Mouse (Mus musculus) thymus, adult 18-20 months (tissue): Measurements from ENCODE around the gene Cntn2.

ENCODE experiments used
- DNase-seq, 2 experiments: peaks; one replicate each; pipeline ENCODE4 v3.0.0; 2022; ENCODE audit warnings: mixed read lengths in 2 of 2

The Cntn2 gene

DNA sequence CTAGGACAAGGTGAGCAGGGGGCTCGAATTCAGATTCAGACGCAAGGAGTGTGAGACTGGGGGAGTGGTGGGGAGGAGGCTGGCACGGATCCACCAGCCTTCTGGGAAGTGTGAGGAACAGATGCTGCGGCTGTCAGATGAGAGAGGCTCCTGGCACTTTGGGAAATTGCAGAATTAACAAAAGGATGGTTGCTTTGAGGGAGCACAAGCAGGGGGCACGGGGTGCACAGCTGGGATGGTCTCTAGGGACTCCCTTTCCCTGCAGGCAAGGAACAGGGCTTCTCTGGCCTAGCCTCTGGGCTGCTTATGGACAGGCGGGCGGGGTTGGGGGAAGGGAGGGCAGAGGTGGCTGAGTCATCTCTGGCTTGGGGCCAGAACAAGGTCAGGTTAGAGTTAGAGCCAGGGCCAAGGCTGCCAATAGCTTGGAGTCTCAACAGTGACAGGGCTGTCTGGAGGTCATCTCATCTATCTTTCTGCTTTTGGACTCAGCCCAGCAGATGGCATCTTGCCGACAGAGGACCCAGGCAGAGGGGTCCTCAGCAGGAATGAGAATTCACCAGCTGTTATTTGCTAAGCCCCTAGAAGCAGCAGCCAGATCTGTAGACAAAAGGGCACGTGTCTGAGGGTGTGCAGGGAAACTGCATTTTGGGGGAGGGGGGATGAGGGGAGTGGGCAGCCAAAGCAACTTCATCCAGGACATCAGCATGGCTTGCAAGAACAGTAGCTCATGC is 15.0 kb upstream of the Cntn2 start:
- no peak for DNase-seq

DNA sequence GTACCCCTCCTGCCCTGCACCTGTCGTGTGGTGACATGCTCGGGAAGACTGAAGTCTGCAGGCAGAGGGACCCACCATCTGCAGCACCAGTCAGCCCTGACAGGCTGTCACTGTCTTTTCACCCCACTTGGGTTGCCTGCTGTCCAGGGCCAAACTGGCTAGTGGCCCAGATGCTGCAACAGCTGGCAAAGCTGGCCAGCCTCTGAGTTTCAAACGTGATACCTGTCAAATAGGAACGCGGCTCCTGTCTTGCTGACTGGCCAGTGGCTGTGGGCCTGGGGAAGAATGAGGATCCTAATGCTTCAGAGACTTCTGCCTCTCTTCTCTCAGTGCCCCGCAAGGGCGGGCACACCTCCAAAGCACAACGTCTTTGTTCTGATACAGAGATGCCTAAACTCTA is 733 bp upstream of the Cntn2 start:
- no peak for DNase-seq

DNA sequence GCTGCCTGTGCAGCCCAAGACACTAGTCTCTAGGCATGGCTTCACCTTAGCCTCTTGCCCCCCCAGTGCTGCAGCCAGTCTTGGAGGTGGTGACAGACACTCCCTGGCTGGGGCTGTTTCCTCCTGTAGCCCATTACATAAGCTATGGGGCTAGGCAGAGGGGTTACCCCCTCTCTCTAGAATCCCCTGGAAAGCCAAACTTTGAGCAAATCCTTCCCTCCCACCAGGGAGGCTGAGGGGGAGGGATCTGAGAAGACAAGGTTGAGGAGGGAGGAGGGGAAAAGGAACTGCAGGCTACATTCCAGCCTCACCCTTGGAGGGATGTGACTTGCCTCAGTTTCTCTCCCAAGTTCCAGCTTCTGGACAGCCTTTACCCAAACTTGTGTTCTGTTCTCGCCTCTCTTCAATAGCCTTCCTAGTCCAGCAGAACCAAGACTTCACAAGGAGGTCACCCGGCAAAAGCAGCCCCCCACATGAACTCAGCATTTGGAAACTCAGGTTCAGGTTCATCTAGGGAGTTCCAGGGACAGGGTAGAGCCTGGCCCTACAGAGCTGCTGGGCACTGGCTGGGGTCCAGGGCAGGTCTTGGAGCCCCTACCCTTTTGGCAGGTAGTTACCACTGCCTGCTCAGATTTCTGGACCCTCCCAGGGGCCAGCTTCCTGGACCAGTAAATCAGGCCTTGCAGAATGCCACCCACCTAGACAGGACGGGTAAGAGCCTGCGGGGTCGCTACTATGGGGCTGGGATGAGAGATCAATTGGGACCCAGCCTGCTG is 1.0 kb downstream of the Cntn2 start:
- no peak for DNase-seq

DNA sequence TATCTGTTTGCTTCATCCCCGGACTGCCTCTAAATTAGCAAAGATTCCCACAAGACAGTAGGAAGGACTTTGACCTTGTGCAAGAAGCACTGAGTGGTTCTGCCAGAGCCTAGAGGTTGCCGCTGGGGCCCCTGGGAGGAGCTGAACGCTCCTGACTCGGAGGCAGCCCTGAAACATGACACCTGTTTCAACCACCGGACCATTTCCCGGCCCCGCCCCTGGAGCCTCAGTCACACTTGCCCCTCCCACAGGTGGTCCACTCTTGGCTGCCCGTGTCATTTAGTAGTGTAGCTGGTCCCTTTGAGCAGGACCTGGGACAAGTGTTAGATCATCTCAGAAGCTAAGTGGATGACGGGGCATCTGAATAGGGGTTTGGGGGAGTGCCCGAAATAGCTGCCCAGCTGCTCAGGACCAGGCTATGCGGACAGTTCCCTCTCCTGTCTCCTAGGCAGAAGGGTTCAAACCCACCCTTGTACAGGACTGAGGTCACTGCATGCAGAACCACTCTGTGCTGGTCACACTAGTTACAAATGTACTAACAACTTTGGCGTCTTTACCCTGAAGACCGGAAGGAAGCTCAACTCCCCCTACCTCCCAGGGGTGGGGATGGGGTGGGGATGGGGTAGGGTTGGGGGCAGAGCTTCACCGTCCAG is 1.8 kb downstream of the Cntn2 start:
- no peak for DNase-seq

DNA sequence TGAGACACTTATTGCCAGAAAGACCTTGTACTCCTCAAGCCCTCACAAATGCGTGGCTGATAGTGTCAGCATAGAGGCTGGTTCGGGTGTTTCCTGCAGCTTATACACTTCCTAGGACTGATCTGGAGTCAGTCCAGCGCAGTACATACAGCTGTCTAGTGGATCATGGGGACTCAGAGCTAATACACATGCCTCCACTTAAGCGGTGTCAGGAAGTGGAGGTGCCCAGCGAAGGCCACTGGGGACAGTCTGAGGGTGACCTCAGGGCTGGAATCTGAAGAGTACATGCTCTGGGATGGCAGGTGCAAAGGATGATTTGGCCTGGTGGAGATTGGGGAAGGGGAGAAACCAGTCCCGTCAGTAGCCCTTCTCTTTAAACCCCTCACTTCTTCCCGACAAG is 2.4 kb downstream of the Cntn2 start:
- DNase-seq = no peak

DNA sequence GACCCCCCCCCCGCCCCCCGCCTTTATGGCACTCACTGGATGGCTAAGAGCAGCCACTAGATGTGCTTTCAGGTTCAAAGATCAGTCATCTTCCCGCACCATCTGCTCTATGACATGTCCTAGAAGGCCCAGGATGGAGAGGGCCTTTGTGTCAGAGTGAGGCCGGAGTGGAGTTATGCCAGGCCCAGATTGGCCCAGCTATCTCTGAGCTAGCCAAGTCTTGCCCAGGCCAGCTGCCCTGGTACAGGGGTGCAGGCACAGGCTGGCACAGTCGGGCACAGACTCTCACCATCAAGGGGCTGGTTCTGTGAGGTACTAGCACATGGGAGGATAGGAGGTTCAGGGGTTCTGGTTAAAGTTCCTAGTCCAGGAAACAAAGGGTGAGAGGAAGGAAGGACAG is 5.3 kb downstream of the Cntn2 start:
- no peak for DNase-seq

DNA sequence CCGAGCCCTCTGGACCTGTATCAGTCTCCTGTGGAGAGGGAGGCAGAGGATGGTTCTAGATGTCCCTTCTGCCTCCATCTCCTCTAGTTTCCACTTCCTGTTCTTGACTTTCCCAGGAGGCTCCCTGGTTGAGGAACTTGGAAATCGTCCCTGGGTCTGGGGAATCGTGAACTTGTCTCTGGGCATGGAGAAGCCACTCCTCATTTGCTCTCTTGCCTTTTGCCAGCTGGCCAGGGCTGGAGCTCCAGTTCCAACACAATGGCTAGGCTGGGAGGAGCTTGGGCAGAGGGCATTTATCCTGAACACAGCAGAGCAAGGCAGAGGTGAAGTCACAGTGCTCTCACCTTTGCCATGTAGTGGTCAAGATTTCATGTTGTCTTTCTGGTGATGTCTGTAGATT is 6.6 kb downstream of the Cntn2 start:
- DNase-seq = no peak

DNA sequence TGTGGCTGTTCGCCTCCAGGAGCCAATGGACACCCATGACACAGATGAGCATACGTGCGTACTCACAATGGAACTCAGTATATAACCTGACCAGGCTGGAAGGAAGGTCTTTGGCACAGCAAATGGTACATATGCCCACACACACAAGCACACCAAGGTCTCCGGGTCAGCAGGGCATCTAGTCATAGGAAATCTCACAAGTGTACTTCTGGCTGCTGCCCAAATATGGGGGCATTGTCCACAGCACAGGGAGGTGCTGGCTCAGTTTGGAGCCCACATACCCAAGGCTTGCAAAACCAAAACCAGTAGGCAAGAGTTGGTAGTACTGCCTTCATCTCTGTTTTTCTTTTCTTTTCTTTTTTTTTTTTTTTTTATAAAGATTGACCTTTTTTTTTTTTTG is 7.5 kb downstream of the Cntn2 start:
- DNase-seq = no peak

DNA sequence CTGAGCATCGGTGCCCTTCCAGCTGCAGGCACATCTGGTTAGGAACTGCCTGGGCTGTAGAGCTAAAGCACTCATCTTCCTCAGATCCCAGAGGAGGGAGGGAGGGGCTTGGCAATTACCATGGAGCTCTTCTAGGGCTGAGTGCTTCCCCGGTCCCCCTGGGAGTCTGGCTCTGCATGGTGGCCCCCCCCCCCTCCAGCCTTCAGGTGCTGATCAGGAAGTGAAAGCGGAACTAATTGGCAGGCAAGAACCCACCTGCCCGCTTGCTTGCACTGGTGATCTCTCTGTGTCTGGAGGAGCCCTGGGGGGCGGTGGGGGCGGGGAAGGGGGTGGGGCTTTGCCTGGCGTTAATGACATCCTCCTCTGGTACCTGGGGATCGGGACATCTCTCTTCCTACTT is 9.2 kb downstream of the Cntn2 start:
- no peak for DNase-seq

DNA sequence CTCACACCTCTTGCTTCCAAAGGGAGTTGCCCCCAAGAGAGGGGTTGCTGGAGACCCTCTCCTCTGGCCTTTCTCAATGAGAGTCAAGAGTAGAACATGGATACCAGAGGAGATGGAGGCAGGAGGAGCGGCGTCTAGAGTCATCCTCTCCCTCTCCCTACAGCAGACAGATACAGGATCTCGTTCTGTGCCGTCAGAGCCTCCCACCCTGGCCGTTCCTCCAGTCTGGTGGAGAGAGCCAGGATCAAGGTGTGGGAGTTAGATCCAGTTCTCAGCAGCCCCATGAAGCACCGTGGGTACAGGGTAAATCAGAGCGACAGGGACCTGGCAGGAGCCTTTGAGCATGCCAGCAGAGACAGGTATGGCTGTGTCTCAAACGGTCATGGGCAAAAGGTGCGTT is 10.5 kb downstream of the Cntn2 start:
- no peak for DNase-seq

DNA sequence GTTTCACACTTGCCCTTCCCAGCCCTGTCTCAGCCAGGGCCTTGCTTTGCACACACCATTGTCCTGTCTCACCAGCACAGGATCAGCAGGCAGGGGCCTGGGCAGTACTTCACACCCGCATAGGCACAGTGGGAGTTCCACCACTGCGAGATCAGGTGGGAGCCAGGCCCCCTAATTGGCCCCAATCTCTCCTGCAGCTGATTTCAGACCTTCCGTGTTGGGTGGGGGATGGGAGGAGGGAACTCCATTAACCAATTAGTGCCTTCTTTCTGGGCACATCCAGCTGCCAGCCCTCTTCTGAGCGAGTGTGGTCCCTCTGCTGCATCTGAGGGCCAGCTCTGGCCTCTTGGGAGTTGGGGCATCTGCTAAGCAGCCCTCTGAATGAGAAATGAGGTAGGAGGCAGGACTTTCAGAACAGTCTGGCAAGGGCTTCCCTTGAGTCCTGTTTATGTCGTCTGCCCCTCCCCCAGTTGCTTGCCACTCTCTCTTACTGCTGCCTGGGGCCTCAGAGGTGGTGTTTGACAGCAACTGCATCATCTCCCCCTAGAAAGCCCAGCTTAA is 12.3 kb downstream of the Cntn2 start:
- no peak for DNase-seq

DNA sequence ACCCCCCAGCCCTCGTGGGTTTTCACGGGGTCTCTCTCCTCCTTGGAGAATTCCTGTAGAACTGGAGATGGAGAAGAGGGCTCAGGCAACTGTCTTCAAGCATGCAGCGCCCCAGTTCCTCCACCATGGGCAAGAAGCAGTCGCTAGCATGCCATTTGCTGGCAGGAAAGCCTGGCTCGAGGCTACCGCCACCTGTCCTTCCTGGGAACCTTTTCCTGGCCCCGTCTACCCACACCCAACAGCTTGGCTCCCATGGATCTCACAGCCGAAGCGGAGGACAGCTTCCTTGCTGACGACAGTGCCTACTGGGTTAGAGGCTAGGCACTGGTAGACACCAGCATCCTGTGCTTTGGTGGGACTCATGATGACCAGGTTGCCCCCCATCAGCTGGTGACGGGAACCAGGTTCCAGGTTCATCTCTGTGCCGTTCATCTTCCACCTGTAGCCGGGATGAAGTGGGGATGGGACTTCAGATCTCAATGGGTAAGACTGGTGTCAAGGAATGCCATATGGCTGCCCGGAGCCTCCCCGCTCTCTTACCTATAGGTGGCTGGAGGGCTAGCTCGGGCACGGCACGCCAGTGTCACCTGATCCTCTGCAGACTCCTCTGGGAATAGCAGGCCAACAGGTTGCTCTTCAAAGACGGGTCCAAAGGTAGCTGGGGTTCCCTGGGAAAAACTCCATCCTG is 14.3 kb downstream of the Cntn2 start:
- no peak for DNase-seq

DNA sequence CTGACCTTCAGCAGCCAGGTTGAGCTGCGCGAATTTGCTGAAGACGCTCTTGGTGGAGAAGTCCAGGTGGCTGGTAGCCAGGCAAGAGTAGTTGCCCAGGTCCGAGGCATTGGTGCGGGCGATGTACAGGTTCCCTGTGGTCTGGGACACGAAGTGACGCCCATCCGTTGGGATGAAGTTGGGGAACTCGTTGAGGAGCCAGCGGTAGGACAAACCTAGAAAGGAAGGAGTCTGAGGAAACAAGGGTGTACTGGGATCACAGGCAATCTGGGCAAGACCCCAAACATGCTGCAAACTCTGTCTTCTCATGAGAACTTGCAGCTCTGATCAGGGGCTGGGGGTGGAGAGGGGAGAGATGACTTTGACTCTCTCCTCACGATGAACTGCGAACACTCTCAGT is 15.0 kb downstream of the Cntn2 start:
- no peak for DNase-seq

DNA sequence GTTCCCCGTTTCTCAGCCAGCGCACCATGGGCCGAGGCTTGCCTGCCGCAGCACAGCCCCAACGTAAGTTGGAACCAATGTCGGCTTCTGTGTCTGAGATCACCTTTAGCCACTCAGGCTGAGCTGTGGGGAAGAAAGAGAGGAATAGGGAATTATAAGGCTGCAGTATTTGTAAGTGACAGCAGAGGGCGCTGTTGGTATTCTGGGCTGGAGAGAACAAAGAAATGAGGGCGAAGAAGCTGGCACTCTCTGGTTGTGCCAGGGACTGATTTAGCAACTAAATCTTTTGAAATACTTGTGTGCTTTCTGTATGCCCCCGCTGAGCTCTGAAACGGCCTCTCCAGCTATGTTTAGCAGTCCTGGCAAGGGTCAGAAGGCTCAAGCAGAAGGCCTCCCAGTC is 17.2 kb downstream of the Cntn2 start:
- DNase-seq = no peak

DNA sequence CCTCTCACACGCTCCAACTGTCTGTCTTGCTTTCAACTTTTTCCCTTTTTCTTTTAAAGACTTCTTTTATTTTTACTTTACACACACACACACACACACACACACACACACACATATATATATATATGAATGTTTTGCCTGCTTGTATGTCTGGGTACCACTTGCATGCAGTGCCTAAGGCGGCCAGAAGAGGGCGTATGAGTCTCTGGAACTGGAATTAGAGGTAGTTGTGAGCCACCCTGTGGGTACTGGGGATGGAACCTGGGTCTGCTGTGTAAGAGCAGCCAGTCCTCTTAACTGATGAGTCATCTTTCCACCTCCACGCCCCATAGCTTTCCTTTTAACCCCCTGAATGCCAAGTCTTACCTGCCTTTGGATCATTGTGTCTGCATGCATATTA is 19.1 kb downstream of the Cntn2 start:
- no peak for DNase-seq

DNA sequence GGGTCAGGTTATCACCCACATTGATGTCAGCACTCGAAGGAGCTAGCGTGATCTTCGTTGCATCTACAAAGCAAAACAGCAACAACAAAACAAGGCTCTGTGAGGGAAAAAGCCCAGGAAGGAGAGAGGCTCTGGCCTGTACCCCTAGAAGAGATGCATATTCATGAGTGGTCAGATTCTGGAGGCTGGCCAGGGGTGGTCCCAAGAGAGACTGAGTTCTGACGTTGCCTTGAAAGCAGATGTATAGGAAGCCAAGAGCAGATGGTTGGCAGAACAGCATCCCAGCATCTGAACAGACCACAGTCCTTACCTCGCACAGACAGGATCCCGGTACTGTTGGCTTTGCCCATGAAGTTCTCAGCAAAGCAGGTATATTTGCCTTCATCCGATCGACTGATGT is 20.0 kb downstream of the Cntn2 start:
- DNase-seq = no peak

DNA sequence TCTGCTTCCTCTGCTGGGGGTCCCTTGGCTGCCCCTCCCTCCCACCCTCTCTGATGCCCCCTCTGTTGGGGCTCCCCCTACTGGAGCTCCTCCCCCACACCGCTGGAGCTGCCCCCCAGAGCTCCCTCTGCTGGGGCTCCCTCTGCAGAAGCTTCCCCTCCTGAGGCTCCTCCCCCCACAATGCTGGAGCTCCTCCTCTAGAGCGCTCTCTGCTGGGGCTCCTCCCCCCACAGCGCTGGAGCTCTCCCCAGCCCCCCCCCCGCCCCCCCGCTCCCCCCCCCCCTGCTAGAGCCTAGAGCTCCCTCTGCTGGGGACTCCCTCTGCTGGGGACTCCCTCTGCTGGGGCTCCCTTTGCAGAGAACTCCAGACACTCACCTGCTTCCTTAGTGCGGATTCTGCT is 22.3 kb downstream of the Cntn2 start:
- peak; percentile 24 to 29 for DNase-seq

DNA sequence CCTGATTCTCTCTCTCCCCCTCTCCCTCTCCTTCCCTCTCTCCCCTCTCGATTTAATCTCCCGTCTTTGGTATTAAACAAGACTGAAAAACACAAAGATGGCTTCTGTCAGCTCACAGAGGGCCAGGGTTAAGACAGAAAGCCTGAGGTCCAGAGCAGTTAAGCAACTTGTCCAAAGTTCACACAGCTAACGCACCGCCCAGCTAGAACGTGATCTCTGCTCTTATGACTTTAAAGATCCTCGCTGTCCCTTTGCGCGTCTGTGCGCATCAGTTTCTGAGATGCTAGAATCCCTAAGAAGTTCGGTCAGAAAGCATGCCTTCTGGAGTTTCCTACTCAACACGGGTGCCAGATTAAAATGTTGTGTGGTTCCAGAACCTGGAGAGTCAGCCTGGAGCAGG is 23.3 kb downstream of the Cntn2 start:
- no peak for DNase-seq

DNA sequence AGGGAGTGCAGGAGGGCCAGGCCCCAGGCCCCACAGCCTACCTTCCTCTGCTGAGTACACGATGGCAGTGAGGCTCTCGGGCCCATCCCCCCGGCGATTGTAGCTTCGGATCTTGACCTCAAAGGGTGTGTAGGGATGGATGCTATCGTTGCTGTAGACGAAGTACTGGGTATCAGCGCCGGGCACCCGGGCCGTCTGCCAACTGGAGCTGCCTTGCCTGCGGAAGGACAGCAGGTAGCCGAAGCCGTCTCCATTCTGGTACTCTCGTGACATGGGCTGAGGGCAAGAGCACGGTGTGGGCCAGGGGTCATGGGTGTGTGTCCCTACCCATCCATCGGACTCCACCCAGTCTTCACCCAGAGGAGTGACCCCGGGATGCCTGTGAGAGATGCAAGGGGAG is 24.4 kb downstream of the Cntn2 start:
- no peak for DNase-seq

DNA sequence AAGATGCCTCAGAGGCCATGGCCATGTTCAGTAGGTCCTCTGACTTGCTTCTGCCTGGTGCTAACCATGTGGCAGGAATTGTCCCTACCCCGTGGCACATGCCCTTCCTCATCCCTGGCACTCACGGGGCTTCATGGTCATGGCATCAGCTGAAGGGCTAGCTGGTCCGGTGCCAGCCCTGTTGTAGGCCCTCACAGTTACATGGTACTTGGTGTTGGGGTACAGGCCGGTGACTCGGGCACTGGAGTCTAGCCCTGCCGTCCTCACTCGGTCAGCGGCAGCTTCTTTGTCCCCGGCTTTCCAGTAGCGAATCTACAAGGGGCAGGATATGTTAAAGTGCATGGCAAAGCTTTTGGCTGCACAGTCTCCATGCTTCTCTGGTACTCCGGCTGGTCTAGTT is 26.3 kb downstream of the Cntn2 start:
- DNase-seq = no peak

DNA sequence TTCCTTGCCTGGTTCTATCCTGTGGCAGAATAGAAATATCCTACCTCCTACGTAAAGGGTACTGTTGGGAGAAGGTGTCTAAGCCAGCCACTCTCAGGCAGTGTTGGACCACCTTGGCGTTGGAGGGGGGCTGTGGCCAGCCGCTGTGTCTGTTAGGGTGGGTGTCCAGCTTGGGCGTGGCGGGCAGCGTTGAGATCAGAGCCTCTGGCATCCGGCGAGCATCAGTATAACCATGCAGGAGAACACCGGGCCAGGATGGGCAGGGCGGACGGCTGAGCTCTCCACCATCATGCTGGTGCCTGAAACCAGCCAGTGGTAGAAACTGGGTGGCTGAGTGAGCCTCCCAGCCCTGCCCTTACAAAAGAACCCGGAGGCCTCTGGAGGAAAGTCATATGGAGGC is 27.7 kb downstream of the Cntn2 start:
- no peak for DNase-seq

DNA sequence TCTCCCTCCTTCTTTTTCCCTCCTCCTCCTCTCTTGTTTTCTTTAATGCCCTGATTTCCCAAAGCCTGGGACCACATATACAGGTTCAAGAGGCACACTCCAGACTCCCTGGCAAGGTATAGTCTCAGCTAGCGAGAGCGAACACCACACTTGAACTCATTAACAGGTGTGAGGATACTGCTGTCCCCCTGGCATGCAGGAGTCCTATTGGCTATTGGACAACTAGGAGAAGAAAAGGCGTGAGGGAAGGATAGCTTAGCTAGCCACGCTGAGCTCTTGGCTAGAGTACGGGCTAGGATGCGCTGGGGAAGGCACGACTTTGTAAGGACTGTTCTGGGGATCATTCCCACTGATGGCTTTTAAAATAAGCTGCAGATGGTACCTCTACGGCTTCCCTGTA is 30.9 kb downstream of the Cntn2 start:
- DNase-seq = no peak

DNA sequence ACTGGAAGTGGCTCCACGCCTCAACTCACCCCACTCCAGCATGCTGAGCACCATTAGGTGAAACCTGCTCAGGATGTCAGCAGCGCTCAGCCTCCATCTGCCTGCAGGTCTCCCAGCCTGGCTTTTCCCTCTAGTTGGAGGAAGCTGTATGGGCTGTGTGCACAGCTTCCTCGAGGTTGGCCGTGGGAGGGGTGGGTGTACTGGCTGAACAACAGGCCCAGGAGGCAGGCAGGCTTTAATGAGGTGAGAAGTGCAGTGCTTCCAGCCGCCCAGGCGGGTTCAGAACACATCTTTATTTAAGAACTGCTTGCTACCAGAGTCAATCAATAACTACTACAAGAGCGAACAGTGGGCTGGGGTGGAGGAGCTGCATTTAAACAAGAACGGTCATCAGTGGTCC is 31.5 kb downstream of the Cntn2 start:
- no peak for DNase-seq
